Mouse (Mus musculus) megakaryocyte, embryonic 14.5 days (primary cell): Measurements from ENCODE around the gene Gmpr2.

Experiments used
- FLI1 ChIP-seq: IDR thresholded peaks from 2 replicates; pipeline ENCODE4 v1.6.1; 2012; ENCODE audit warnings: low read length, inconsistent platforms, mixed read lengths
- GATA1 ChIP-seq: IDR thresholded peaks from 3 replicates; pipeline ENCODE4 v1.6.1; 2012; ENCODE audit warnings: mixed read lengths, low read length, inconsistent platforms, borderline replicate concordance

DNA sequence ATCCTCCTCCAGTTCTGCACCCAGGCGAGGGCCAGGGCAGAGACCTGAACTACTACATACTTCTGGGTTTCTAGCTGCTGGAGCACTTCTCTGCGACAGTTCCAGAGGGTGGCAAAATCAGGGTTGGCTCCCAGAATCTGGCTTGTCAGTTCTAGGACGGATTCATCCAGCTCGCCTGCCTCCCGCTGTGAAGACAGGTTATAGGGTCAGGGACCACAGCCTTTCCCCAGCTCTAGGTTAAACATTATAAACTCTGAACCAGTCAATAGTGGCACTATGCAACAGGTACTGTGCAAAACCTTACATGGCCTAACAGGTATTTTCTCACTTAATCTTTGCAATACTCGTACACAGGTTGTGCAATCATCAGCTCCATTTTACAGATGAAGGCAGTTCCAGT is 49.3 kb downstream of the Gmpr2 start:
- no peak for TF ChIP-seq GATA1
- no peak for TF ChIP-seq FLI1
